Mouse (Mus musculus) embryo, embryonic 11 days (tissue): Measurements from ENCODE around the gene Pik3c2b.

Experiments
- DNase-seq: peaks from one replicate; pipeline ENCODE4 v3.0.0-alpha.2; 2015

The Pik3c2b gene

GRCm38 (mm10) chr1:133074541-133074940, 29.1 kb downstream of the Pik3c2b start:
- no peak for DNase-seq

DNA sequence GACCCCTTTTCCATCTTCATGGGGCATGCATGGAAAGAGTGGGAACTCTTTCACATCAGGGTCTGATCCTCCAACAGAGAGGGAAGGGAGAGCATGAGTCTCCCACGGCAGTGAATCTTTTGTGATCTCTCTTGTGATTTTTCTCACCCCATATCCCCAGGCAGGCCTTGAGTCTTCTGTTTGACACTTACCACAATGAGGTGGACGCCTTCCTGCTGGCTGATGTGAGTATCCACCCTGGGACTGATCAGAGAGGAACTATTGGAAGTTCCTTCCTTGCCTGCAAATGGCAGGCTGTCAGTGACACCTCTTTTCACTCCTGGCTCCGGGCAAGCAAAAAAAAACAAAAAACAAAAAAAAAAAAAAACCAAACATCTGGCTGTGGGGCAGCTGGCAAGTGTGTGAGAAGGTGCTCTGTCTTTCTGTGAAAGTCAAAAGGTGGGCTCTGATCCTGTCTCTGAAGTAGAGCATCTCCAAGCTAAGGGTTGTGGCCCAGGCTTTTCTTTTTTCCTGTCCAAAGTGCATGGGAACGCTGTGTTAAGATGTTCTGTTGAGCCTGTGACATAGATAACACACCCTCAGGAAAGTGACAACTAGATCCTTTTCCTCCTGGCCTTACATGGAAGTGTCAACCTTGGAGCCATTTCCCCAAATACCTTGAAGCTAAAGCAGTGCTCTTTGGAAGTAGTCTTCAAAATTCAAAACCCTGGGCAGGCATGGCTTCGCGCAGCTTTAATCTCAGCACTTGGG, 30.4 kb downstream of the Pik3c2b start:
- DNase-seq, result no peak

DNA sequence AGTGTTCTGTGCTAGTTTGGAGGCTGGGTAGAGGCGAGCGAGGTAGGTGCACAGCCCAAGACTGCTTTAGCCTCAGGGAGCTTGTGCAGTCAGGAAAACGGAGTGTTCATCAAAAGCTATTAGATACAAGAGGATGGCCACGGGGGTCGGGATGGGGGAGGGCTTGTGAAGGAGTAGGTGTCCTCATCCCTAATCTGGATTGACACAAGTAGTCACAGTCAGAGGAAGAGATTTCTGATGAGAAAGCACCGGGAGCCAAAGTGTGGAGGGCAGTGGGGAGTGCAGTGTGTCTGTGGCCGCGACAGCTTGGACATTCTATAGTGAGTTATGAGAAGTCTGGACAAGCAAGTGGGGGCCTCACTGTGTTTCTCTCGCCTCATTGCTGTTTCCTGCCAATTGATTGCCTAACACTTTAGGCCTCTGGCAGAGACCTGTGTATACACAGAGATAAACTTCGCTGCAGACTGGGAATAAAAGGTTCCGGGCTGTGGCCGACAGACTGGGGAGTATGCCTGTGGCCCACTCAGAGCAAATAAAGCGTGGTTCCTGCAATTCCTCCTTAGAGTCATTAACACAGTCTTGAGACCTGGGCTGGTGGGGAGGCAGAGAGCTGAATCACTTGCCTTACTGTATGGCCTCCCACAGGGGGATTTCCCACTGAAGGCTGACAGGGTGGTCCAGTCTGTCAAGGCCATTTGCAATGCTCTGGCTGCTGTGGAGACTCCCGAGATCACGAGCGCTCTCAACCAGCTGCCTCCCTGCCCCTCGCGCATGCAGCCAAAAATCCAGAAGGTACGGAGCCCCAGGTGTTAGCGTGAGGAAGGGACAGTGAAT, 31.4 kb downstream of the Pik3c2b start:
- DNase-seq, result peak; percentile 39

GRCm38 (mm10) chr1:133077606-133078337, 32.3 kb downstream of the Pik3c2b start:
- DNase-seq, result peak; percentile 56

- no peak for DNase-seq
Measured at GRCm38 (mm10) chr1:133078338-133078727, 32.9 kb downstream of the Pik3c2b start.

DNA sequence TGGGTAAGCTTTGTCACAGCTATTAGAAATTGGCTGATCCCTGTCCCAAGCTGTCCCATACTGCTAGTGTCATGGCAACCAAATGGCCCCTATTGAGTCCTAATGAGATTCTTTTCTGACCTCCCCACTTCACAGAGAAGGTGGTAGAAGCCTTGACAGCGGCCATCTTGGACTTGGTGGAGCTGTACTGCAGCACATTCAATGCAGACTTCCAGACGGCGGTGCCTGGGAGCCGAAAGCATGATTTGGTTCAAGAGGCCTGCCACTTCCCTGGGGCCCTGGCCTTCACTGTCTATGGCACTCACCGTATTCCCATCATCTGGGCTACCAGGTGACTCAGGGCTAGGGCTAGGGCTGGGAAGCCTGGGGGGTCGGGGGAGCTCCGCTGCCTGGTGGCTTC, 34.0 kb downstream of the Pik3c2b start:
- peak; percentile 63 for DNase-seq

DNA sequence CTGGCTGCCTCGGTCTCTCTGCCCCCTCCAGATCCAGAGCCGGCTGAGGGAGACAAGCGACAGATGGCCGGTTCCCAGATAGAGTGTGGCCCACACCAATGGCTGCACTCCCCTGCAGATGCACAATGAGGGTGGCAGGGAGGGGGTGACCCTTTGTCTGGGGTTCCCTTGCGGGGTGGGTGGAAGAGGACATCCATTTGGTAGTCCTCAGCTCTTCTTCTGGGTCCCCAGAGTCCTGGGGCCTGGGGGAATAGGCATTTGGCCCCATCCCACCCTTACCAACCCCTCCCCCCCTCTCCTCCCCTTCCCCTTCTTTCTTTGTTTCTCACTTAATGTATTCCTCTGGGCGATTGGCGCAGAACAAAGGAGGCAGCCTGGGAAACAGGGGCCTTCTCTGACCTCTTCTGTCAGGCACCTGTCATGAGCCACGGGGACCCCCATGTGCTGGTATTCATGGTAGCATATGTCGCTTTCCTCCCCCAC, 34.7 kb downstream of the Pik3c2b start:
- peak; percentile 78 for DNase-seq

GRCm38 (mm10) chr1:133080717-133081116, 35.2 kb downstream of the Pik3c2b start:
- DNase-seq, result no peak

- no peak for DNase-seq
Measured at GRCm38 (mm10) chr1:133083003-133083546, 37.6 kb downstream of the Pik3c2b start.

DNA sequence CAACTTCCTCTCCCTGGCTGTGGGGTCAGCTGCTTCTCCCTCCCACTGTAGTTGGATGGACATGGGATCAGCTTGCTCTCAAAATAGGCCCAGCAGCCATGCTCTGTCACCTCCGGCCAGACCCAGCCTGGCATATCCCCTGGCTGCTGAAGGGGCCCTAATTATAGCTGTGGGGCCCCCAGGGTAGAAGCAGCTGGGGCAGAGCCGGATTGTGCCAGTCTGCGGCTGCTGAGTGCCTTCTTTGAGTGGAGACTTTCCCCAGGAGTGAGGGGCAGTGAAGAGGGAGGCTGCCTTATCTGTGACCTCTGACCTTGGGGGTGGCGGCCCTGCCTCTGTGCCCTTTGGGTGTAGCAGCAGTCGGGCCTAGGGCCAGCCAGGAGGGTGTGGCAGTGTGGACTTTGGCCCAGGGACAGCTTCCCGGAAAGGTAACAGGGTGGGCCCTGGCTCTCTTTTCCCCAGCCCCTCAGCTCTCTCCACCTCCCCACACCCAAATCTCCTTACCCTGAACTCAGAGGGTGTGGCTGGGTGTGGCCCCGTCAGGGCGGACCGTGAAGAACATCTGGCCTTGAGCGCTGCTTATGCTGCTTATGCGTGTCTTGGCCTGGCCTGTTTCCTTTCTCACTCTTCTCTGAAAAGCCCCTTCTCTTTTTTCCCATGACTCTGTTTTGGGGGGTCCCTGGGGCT, 38.6 kb downstream of the Pik3c2b start:
- DNase-seq, result no peak

GRCm38 (mm10) chr1:133084708-133085416, 39.4 kb downstream of the Pik3c2b start:
- no peak for DNase-seq

DNA sequence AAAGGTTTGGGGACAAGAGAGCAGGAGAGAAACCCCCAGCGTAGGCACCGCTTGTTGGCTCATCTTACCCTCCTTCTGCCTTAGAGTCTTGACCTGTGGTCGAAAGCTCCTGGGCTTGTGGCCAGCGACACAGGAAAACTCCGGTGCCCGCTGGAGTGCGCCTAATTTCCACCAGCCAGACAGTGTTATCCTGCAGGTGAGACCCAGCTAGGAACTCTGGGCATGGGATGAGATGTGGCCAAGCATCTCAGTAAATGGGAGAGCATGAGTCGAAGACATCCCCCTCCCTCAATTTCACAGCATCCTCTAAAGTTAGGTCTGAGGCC, 39.9 kb downstream of the Pik3c2b start:
- no peak for DNase-seq

DNA sequence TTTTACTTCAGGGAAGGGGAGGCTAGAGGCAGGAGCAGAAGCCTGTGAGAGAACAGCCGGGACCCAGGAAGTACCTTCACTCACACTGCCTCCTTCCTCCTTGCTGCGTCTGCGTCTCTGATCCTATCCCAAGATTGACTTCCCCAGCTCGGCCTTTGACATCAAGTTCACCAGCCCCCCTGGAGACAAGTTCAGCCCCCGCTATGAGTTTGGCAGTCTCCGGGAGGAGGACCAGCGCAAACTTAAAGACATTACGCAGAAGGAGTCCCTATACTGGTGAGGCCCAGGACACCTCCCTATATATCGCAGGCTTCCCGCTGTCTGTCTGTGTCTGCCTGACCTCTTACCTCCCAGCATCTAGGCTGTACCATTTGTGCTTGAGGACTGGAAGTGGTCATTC, 41.3 kb downstream of the Pik3c2b start:
- DNase-seq, result no peak

- DNase-seq, result peak; percentile 86
Measured at GRCm38 (mm10) chr1:133087206-133087905, 41.9 kb downstream of the Pik3c2b start.

- no peak for DNase-seq
Measured at GRCm38 (mm10) chr1:133088196-133088595, 42.7 kb downstream of the Pik3c2b start.

DNA sequence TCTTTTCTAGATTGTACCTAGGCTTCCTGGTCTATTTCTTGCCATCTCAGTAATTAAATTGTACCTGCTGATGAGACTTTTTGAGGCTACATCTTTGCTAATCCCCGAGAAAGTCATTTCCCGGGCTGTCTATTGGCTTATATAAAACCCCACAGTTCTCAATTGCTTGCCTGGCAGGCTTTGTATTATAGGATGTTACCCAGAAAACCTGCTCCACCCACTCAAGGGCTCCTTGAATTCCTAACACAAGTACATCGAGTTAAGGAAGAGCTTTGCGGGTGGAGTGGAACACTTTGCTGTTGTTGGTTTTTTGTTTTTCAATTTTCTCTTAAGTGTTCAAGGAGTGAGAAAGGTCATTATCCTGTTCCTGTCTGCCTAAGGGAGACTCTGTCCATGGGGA, 43.9 kb downstream of the Pik3c2b start:
- DNase-seq, result no peak

GRCm38 (mm10) chr1:133090641-133091040, 45.2 kb downstream of the Pik3c2b start:
- no peak for DNase-seq

GRCm38 (mm10) chr1:133091483-133091882, 46.0 kb downstream of the Pik3c2b start:
- no peak for DNase-seq

GRCm38 (mm10) chr1:133093719-133094118, 48.3 kb downstream of the Pik3c2b start:
- DNase-seq, result no peak

GRCm38 (mm10) chr1:133100980-133101798, 55.7 kb downstream of the Pik3c2b start:
- DNase-seq, result peak; percentile 83
